Mouse (Mus musculus) midbrain, postnatal 0 days (tissue): ENCODE measurements around the gene Rsrc1. TPM values are rescaled to one million over a fixed set of nuclear protein-coding genes. Genes with fewer than 3 reads are reported as not detected.

Source experiments
- ATAC-seq: fragments of 200-750 bp; cut with Nextera tagmentation; 2 replicates; pipeline ENCODE4 v1.8.0; 2017; ENCODE audit warnings: moderate number of reproducible peaks, mild to moderate bottlenecking, moderate TSS enrichment, moderate library complexity; ENCODE audit not compliant: low FRiP score
- DNase-seq: peaks from one replicate; pipeline ENCODE4 v3.0.0-alpha.2; 2015; ENCODE audit warnings: low spot score
- H3K27ac ChIP-seq: fragments of 300-500 bp; sonication (generic); 2 replicates; pipeline ENCODE4 v1.5.1; 2014; ENCODE audit warnings: low read depth, mild to moderate bottlenecking, low read length, mixed read lengths
- H3K27me3 ChIP-seq: fragments of 300-500 bp; sonication (generic); 2 replicates; pipeline ENCODE4 v1.6.1; 2014; ENCODE audit warnings: low read length, control low read depth, mixed read lengths; ENCODE audit not compliant: insufficient read depth
- H3K36me3 ChIP-seq: fragments of 300-500 bp; sonication (generic); 2 replicates; pipeline ENCODE4 v1.6.1; 2014; ENCODE audit warnings: low read length, control low read depth, mixed read lengths; ENCODE audit not compliant: insufficient read depth
- H3K4me1 ChIP-seq: fragments of 300-500 bp; sonication (generic); 2 replicates; pipeline ENCODE4 v1.6.1; 2014; ENCODE audit warnings: mild to moderate bottlenecking, control low read depth, antibody characterized with exemption, low read length, mixed read lengths; ENCODE audit not compliant: insufficient read depth
- H3K4me2 ChIP-seq: fragments of 300-500 bp; sonication (generic); 2 replicates; pipeline ENCODE4 v1.6.1; 2014; ENCODE audit warnings: low read depth, mild to moderate bottlenecking, low read length, mixed read lengths; ENCODE audit not compliant: poor library complexity, severe bottlenecking
- H3K4me3 ChIP-seq: fragments of 300-500 bp; sonication (generic); 2 replicates; pipeline ENCODE4 v1.5.1; 2014; ENCODE audit warnings: low read depth, mild to moderate bottlenecking, low read length, moderate library complexity
- H3K9ac ChIP-seq: fragments of 300-500 bp; sonication (generic); replicated peaks from 2 replicates; pipeline ENCODE4 v1.6.1; 2014; ENCODE audit warnings: mild to moderate bottlenecking, low read length, moderate library complexity, mixed read lengths; ENCODE audit not compliant: poor library complexity, severe bottlenecking
- H3K9me3 ChIP-seq: fragments of 300-500 bp; sonication (generic); 2 replicates; pipeline ENCODE4 v1.6.1; 2016; ENCODE audit warnings: low read length, control low read depth
- CTCF ChIP-seq: IDR thresholded peaks from 2 replicates; pipeline ENCODE4 v1.5.1; 2016; ENCODE audit warnings: antibody characterized with exemption, mild to moderate bottlenecking
- WGBS: fragments of 180-500 bp; shearing (Covaris S2); extraction: QIAGEN DNeasy Blood & Tissue Kit; methylation state at CpG from one replicate; pipeline ENCODE4 v1.1.7; 2014; 5-methylcytosine and 5-hydroxymethylcytosine counted together
- polyA plus RNA-seq: library from polyadenylated mRNA; unstranded; fragments of >200 nt; fragmentation: Nextera tagmentation; extraction: Ambion mirVana; gene quantifications from 2 replicates; pipeline ENCODE4 v1.2.1, GENCODE M21; 2015
- total RNA-seq: library from RNA; depleted of rRNA; stranded (reverse); fragments of >200 nt; gene quantifications from 2 replicates; pipeline ENCODE4 v1.2.3, GENCODE M21; 2014

Gene Rsrc1
- total and polyA plus RNA-seq, 2 experiments from 2014 or later: 37.5 to 39.3 TPM

- Histone ChIP-seq H3K27me3 (no peaks in the 10 kb centered on the region), H3K9ac (no peak overlapping the region), H3K4me1 (no peaks in the 10 kb centered on the region), H3K27ac (no peak overlapping the region), H3K4me2 (no peak overlapping the region), H3K4me3 (no peak overlapping the region), H3K9me3 (no peaks in the 10 kb centered on the region), H3K36me3 (no peaks in the 10 kb centered on the region)
- 93% methylated on average over 3 of the region's 3 CpGs for WGBS
- no peak for DNase-seq
- TF ChIP-seq CTCF: no peak
- ATAC-seq: no peak
Observed at GRCm38 (mm10) chr3:67108428-67108827, 127.2 kb downstream of the Rsrc1 start.

- H3K4me1 ChIP-seq: no peaks in the 10 kb centered on the region
- no peaks in the 10 kb centered on the region for H3K9me3 ChIP-seq
- no peaks in the 10 kb centered on the region for H3K36me3 ChIP-seq
- no peak for ATAC-seq
- no peaks in the 10 kb centered on the region for H3K27me3 ChIP-seq
- no peak overlapping the region for H3K4me2 ChIP-seq
- 47% methylated on average over 4 of the region's 4 CpGs for WGBS
- H3K4me3 ChIP-seq: no peak overlapping the region
- H3K9ac ChIP-seq: no peak overlapping the region
- no peak for DNase-seq
- no peak overlapping the region for H3K27ac ChIP-seq
- no peak for TF ChIP-seq CTCF
Observed at GRCm38 (mm10) chr3:67116317-67116716, 135.1 kb downstream of the Rsrc1 start.

DNA sequence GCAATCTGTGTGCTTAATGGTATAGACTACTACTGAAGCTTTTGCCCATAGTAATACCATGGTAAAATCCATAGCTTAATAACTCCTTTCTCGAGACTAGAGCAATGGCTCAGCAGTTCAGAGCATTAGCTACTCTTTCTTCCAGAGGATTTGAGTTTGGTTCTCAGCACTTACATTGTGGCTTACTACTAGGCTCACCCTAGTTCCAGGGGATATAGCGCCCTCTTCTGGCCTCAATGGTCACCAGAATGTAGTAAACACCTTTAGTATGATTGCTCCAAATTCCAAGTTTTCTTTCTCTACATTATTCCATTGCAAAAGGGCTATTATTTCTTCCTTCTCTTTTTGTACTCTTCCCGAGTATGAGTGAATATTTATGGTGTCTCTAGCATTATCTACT is 151.3 kb downstream of the Rsrc1 start:
- no peaks in the 10 kb centered on the region for H3K36me3 ChIP-seq
- ATAC-seq (no peak), DNase-seq (no peak)
- no peak overlapping the region for H3K27ac ChIP-seq
- no peak overlapping the region for H3K4me2 ChIP-seq
- no peaks in the 10 kb centered on the region for H3K4me1 ChIP-seq
- 76% methylated on average over 3 of the region's 3 CpGs for WGBS
- H3K9ac ChIP-seq: no peak overlapping the region
- no peaks in the 10 kb centered on the region for H3K9me3 ChIP-seq
- no peak overlapping the region for H3K4me3 ChIP-seq
- no peak for TF ChIP-seq CTCF
- no peaks in the 10 kb centered on the region for H3K27me3 ChIP-seq

GRCm38 (mm10) chr3:67135749-67136375 is 154.7 kb downstream of the Rsrc1 start:
- no peak overlapping the region for H3K27ac ChIP-seq
- no peaks in the 10 kb centered on the region for H3K36me3 ChIP-seq
- H3K4me2 ChIP-seq: no peak overlapping the region
- ATAC-seq: no peak
- DNase-seq: no peak
- no peak overlapping the region for H3K9ac ChIP-seq
- H3K4me1 ChIP-seq: no peaks in the 10 kb centered on the region
- H3K9me3 ChIP-seq: no peaks in the 10 kb centered on the region
- no peak for TF ChIP-seq CTCF
- 40% methylated on average over 2 of the region's 2 CpGs for WGBS
- no peaks in the 10 kb centered on the region for H3K27me3 ChIP-seq
- H3K4me3 ChIP-seq: no peak overlapping the region

DNA sequence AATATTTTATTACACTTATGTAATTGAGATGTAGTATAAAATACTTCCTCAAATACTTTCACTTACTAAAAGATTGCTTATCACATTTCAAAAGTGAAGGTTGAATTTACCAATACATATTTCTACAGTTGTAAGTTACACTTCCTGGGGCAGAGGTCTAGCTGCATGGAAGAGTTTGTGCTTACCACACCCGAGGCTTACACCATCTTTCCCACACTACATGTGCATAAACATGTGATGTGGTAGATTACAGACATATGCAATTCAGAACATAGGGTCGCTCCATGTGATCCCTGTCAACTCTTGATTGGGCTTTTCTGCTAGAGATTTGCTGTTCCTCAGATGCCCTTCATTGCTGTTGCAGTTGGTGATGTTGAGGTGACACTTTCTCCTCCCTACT is 163.8 kb downstream of the Rsrc1 start:
- DNase-seq: no peak
- H3K9ac ChIP-seq: no peak overlapping the region
- TF ChIP-seq CTCF: no peak
- no peaks in the 10 kb centered on the region for H3K36me3 ChIP-seq
- no peak for ATAC-seq
- H3K27ac ChIP-seq: no peak overlapping the region
- 89% methylated on average over 2 of the region's 2 CpGs for WGBS
- H3K4me2 ChIP-seq: no peak overlapping the region
- H3K4me3 ChIP-seq: no peak overlapping the region
- no peaks in the 10 kb centered on the region for H3K27me3 ChIP-seq
- no peaks in the 10 kb centered on the region for H3K4me1 ChIP-seq
- H3K9me3 ChIP-seq: no peaks in the 10 kb centered on the region

GRCm38 (mm10) chr3:67146280-67146679 is 165.1 kb downstream of the Rsrc1 start:
- WGBS: 95% methylated on average over 1 of the region's 1 CpGs
- H3K4me2 ChIP-seq: no peak overlapping the region
- H3K27ac ChIP-seq: no peak overlapping the region
- H3K9ac ChIP-seq: no peak overlapping the region
- no peak for ATAC-seq
- H3K4me3 ChIP-seq: no peak overlapping the region
- no peaks in the 10 kb centered on the region for H3K36me3 ChIP-seq
- no peaks in the 10 kb centered on the region for H3K9me3 ChIP-seq
- H3K4me1 ChIP-seq: no peaks in the 10 kb centered on the region
- no peak for TF ChIP-seq CTCF
- no peaks in the 10 kb centered on the region for H3K27me3 ChIP-seq
- no peak for DNase-seq
